Mouse (Mus musculus) spleen, postnatal 36 days (tissue): ENCODE results near the gene Capn5.

ENCODE experiments used
- DNase-seq, 2 experiments: peaks; one replicate each; pipeline ENCODE4 v3.0.0; 2022; ENCODE audit warnings: low spot score in 2 of 2, mixed read lengths in 1 of 2

Capn5 gene

DNA sequence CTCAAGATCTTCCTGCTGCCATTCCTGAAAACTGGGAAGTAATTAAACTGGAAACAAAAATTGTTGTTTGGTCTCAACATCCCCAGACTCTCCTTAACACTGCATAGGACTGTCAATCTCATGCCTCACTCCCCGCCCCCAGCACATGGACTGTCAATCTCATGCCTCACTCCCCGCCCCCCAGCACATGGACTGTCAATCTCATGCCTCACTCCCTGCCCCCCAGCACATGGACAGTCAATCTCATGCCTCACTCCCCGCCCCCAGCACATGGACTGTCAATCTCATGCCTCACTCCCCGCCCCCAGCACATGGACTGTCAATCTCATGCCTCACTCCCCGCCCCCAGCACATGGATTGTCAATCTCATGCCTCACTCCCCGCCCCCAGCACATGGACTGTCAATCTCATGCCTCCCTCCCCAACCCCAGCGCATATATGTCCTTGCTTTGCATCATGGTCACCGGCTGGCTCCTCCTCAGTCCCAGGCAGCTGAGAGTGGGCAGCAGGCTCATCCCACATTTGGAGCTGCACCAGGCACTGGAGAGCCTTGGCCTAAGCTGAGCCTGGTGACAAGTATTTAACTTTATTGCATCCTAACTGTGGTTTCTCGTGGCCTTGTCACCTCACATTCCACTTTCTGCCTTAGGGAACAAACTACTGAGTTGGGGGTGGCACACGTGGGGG lies 29.2 kb downstream of the Capn5 start:
- DNase-seq, result no peak

DNA sequence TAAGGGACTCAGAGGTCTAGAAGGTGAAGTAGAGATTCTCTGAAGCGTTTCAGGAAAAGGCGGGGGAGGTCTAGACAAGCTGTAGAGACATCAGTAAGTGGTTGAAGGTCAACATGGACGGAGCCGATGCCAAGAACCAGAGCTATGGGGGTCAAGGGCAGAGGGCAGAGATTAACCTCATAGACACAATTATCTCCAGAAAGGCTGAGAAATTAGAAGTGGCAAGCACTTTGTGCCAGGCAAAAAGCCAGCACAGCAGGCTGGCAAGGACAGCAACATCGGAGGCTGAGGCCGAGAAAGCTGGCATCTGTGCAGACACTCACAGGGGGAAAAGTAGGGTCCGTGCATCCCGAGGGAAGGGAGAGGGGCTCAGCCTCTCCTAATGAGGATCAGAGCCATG lies 30.3 kb downstream of the Capn5 start:
- no peak for DNase-seq

DNA sequence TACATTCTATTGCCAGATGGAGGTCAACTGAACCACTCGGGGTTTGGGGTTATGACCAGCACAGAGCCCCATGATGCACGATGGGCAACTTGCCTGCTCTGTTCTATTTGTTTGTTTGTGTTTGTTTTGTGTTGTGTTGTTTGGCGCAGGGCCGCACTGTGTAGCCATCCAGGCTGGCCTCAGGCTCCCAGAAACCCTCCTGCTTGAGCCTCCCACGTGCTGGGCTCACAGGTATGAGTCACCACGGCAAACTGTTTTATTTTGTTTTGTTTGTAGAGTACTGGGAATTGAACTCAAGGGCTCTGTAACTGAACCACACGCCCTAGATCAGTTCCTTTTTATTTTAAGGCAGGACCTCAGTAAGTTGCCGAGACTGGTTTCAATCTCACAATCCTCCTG lies 31.6 kb downstream of the Capn5 start:
- DNase-seq, result no peak

DNA sequence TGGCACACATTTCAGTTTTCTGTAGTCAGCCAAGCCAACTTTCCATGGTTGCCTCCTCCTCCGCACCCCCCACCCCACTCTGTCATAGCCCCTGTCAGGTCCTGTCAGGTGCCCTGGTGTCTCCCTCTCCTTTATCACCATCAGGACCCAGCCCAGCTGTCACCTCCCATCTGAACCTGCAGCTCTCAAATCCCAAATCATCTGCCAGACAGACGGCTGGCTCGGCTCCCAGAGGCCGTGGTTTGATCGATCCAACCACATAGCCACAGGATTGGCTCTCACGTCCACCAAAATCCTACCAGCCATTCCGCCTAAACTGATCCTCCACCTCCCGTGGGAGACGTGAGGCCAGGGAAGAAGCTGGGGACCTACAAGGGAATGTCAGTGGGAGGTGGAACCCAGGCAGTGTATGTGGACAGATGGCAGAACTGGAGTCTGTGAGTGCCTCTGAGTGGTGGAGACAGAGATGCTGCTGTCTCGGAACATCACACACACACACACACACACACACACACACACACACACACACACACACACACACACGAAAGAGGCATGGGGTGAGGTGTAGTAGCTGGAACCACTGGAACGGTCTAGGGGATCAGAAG lies 32.1 kb downstream of the Capn5 start:
- DNase-seq, result no peak

DNA sequence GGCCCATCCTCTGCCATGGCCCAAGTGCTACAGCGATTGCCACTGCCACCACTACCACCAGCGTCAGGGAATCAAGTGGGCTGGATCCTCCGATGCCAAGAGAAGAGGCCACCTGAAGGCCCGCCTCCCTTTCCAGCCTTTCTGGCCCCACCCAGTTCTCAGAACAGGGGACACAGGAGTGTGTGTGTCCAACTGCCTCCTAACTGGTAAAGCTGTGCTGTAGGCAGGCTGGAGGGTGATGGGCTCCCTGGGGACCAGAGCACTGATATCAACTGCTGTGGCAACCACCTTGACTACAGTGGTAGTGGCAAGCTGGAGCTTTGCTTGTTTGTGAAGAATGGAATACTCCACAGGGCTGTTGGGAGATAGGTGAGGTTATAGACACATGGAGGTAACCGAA lies 32.7 kb downstream of the Capn5 start, which contains the start of gene Omp:
TSS of gene Omp (minus strand) at position 101 of the 400 bp plus-strand sequence.
- no peak for DNase-seq

DNA sequence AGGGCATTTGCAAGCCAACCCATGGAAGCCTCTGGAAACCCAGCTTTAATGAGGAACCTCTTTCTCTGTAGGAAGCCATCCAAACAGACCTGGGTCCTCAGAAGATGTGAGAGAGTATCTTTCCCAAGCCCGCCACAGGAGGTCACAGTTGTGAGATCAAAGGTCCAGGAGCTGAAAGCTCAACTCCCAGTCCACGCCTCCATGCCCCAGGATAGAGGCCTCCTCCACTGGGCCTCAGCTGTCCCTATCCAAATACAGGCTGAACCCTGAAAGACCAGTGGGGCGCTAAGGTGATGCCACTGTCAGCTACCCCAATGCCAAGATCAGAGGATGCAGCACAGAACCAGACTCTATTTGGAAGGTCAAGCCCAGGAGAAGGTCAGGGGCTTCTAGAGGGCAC lies 35.4 kb downstream of the Capn5 start:
- no peak for DNase-seq

DNA sequence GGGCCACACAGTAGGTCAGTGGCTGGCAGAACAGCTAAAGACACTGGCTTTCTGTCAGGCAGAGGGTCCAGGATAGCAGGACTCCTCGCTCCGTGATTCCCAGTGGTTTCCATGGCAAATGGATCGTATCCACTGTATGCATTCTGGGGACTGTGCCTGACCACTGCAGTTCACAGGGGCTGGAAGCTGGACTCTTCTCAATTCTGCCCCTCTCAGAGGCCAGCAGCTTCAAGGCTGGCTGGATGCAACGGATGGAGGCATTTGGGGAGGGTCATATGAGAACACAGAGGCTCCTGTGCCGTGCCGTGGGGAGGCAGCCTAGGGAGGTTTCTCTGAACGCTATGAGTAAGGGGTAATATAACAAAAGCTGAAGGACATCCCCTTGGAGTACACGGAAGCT lies 35.8 kb downstream of the Capn5 start:
- no peak for DNase-seq

DNA sequence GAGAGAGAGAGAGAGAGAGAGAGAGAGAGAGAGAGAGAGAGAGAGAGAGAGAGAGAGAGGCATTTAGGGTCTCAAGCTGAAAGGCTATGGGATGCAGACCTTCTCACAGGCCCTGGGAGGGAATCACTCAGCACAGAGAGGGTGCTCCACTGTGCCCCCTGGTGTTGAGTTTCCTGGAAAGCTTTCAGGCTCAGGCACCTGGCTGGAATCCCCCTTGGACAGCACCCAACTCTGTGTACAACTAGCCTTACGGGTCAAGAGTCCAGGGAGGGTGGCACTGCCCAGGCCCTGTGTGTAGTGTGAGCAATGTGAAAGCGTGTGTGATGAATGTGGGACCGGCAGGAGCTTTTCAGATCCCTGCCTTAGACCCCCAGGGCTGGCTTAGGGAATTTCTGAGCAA lies 36.9 kb downstream of the Capn5 start:
- no peak for DNase-seq

DNA sequence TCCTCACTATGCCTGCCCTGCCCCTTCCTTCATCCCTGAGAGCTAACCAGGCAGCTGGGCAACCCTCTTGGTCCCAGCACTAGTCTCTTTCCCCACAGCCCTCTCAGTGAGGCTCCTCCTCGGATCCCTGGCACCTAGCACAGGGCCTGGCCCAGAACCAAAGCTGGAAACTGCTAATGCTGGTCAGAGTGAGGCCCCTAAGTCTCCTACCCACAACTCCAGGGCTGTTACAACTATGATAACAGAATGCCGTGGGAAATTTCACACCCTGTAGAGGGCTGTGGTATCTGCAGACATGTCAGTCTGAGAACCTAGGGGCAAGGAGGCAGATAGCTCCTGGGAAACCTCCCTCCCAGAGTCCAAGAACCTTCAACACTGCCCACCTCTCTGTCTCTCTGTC lies 37.5 kb downstream of the Capn5 start:
- DNase-seq, result no peak

DNA sequence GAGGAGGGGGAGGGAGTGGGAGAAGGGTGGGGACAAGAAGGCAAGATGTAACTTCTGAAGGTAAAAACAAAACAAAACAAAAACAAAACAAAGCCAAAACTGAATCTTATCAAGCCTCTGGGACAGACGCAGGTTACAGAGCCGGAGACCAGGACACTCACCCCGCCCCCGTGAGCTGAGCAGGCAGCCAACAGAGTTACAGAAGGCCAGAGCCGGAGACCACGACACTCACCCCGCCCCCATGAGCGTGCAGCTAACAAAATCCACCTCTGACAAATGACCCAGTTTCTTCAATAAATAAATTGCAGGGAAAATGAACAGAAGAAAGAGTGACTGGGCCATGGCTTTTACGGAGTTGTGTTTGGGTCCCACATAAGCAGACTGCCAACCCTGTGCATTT lies 38.9 kb downstream of the Capn5 start:
- DNase-seq, result no peak

DNA sequence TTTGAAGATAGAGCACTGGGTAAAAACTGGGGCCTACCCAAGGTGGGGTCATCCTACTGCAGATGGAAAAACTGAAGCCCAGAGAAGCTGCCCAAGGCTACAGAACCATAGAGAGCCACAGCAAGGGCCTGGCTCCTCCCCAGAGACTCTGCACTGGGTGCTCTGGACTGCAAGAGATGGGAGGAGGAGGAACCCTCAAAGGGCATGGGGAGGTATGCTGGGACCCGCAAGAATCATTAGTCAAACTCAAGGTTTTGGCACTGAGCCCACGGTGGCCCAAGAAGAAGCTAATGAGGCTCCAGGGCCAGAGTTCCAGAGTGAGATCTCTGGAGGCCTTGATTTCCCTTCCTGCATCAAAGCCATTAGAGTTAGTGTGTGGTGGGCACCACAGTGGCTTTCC lies 40.1 kb downstream of the Capn5 start:
- DNase-seq, result no peak

DNA sequence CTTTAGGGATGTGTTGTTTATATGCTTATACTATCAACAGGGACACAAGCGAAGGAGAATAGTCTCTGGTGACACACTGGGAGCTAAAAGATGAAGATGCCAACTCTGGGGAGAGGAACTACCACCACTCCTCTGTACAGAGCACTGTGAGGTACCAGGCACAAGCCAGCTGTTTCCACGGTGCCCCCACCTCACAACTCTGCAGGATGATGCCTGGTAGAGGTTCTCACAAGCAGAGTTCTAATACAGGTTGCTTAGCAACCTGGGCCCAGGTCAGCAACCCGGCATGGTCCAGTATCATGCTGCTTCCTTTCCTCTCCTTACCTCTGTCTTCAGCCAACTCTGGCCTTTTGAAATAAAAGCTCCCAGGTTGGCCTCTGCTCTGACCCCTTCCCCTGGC lies 40.5 kb downstream of the Capn5 start:
- DNase-seq, result no peak

DNA sequence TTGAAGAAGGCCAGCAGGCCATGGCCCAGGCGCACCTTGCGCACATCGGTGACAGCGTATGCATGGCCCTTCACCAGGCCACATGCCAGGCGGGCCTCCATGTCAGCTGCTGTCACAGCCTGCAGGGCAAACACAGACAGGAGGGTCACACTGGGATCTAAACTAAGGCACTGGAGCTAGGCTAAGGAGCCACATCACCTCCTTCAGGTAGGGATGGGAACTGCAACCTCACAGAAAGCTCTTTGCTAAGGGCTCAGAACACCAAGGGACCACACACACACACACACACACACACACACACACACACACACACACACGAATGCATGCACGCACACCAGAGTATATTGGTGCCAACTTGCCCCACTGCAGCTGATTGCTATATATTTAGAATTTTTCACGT lies 46.3 kb downstream of the Capn5 start:
- no peak for DNase-seq

DNA sequence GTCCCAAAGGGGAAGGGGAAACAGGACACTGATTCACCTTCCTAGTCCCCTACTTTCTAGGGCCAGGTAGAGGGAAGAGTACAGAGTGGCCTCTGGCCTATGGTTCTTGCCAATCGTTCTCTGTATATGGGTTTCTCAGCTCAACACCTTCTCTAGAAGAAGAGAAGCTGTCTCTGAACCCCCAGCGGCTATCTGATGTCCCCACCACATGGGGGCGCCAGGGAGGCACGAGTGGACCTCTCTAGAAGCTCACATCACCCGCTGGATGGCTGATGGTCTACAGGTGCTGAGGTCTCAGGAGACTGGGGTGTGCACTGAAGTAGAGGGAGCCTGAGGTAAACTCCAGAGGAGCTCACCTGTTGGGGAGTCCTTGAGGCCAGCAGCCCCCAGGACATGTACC lies 52.6 kb downstream of the Capn5 start:
- peak in 1 of 2 experiments; percentile 24 for DNase-seq

DNA sequence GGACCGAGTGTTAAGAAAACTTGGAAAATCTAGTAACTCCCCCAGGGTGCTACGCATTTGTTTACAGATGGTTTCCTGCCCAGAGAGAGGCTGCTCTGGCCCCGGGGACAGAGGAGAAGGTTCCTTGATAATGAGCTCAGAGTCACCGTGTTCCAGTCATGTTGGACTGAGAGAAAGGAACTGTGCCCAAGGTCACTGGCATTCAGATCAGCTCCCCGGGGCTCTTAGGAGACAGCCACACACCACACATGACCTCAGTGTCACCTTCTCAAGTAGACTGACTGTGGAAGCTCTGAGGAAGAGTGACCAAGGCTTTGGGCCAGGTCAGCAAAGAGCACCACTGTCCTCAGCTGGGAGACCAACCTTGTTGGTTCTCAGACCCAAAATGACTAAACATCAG lies 53.4 kb downstream of the Capn5 start:
- no peak for DNase-seq

DNA sequence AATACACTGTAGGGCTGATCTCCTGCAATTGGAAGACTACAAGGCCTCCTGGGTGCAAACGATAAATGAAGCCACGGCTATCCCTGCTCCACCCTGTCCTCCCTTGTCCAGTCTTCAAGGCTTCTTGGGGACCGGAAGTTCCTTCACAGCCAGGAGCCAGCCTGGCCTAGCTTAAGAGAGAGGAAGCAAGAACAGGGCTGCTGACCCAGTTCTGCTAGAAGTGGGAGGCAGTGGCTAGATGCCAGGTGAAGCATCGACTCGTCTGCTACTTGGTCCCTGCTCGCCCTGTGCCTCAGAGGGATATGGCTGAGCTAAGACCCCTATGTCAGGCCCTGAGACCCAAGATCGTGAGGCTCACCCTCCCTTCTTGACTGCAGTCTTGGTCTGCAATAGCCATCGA lies 56.4 kb downstream of the Capn5 start:
- no peak for DNase-seq

DNA sequence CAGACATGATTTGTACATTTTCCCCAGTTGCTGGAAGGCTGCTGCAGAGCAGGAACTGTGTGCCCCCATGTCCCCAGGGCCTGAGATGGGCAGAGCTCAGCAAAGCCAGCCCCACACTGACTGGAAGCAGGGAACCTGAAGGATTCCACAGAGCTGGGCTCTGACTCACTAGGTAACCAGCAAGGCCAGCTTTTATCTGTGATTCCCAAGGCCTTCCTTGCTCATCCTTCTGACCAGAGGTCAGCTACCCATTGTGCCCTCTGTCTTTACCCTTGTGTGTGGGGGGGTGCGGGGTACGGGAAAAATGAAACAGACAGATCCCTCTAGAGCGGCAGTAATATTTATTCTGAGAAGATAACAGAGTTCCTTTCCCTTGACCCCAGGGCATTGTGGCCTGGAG lies 56.8 kb downstream of the Capn5 start:
- DNase-seq, result no peak

DNA sequence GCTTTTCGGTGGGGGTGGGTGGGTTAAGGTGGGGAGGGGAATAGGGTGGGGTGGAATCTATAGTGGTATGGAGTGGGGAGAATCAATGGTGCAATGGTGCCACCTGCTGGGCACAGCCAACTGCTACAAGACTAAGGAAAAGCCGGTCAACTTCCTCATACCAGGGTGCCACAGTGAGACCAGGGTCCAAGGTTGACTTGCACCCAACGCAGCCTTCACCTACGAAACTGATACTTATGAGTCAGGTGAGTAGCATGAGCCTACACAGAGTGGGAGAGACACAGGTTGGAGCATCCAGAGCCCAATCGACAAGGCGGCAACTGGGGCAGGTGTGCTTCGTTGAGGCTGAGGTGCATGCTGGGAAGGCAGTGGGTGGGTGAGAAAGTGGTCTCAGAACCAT lies 57.7 kb downstream of the Capn5 start:
- peak; percentile 50 to 58 for DNase-seq

DNA sequence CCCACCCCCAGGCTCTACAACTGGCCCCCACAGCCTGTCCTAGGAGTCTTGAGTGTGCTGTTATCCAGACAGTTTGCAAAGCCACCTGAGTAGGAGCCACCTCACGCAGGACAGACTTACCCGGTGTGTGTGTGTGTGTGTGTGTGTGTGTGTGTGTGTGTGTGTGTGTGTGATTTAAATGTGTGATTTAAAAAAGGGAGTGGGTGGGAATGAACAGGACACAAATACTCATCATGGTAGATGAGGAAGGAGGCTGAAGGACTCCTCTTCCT lies 58.2 kb downstream of the Capn5 start:
- no peak for DNase-seq

DNA sequence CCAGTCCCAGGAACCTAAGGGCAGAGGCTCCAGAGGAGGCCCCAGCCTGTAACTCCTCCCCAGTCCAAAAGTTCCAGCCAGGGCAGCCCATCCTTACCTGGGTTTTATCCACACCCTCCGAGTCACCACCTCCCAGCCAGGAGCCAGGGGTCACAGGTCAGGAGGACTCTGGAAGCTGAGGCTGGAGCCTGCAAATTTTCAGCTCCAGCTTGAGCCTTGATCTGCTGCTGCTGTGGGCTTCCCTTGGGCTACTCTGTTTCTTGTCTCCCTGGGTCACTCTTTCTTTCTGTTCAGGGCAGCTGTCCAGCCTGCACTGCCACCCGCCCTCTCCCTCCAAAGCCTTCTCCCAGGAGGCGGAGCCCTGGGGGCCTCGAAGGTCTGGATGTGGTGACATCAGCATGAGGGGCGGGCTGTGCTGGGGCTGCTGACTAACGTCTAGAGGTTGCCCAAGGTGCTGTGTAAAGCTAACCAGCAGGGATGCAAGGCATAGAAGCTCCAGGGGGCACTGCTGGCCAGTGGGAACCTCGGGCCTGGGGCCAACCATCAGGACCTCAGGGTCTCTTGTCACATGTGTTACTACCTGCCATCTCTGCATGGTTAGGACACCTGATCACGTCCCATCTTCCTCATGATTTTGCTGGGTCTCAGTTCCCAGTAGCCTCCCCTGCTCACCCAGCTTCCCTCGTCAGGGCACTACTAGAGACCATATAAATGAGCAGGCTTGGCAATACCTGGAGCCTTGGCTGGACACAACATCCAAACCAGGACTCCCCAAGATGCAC lies 58.7 kb downstream of the Capn5 start, which contains the start of gene Myo7a:
TSS of gene Myo7a (minus strand) at position 346 of the 782 bp plus-strand sequence.
- no peak for DNase-seq

DNA sequence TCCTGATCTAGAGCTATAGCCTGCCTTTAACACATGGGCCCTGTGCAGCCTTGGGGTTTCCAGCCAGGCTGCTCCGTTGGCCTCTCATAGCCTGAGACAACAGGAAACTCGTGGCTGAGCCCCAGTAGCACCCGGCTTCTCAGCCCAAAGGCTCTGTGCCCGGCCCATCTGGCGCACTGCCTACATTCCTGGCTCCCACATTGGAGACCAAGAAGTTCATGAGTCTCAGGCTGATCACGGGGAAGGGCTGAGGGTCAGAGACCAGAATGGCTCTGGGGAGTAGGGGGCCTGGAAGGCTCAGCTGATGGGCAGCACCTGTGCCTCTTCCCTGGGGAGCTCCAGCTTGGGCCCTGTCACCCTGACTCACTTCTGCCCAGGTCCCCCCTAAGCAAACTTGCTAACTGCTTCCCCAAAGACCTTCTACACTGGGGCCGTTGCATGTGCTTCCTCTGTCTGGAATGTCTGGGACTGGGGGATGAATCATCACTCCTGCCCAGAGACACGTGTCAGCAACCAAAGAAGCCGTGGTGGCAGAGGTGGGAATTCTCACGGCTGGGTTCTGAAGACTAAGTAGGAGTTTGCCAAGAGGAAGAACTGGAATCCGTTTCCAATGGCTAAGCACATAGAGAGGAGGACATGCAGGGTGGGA lies 60.9 kb downstream of the Capn5 start:
- DNase-seq, result no peak

DNA sequence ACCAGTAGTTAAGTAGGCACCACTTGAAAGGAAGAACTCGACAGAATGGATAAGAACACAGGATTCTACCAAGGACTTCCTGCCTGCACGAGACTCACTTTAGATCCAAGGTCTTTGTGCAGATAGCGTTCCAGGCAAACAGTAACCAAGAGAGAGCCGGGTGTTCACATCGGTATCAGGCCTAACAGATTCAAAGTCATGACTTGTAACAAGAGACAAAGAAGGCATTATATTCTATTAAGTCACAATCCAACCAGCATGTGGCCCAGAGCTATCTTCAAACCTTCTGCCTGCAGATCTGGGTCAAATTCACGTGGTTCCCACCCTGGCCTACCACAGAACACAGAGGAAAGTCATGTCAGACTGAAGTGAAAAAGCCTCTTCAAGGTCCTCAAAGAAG lies 63.4 kb downstream of the Capn5 start:
- no peak for DNase-seq

DNA sequence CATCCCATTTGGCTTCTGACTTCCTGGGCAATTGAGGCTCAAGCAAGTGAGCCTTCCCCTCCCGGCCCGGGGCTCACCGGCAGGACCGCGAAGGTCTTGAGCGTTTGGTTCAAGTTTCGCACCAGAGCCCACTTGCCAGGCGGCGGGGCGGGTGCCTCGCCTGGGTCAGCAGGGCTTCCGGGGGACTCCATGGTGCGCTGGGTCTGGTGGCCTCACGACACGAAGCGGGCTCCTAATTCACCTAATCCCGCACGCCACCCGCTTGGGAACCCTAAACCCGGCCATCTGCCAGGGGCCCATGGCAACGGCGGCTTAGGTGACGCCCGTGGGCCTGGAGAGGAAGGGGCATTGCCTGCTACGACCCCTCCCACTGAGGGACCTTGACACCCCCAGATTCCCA lies 66.8 kb downstream of the Capn5 start:
- DNase-seq, result no peak
